Mouse (Mus musculus): ENCODE measurements at regions not wholly inside any gene's neighbourhood (a gene's known extent, or its start where the extent isn't known, plus 50 kb on each side); places are given as distances from the start of the nearest gene placed in this dataset.
A peak's percentile ranks its signal among the peaks of the same experiment; 100 is the strongest.

- H3K9ac ChIP-seq (ENCODE audit: low read depth, low read length) = no peak overlapping the region
- DNase-seq (ENCODE audit: low spot score) (no peak), ATAC-seq (ENCODE audit: low read depth) (no peak)
- H3K4me2 ChIP-seq (ENCODE audit: low read depth, low read length) = no peak overlapping the region
- no peak overlapping the region for H3K27ac ChIP-seq (replicated peaks; ENCODE audit: low read depth, low read length)
- no peak overlapping the region for H3K4me3 ChIP-seq (ENCODE audit: low read depth, low read length)
- no peaks in the 10 kb centered on the region for H3K27me3 ChIP-seq (replicated peaks; ENCODE audit: control insufficient read depth, insufficient read depth, low read length)
- 43% methylated on average over 4 of the region's 4 CpGs for WGBS
- no peaks in the 10 kb centered on the region for H3K9me3 ChIP-seq (ENCODE audit: control insufficient read depth, low read length)
- no peaks in the 10 kb centered on the region for H3K4me1 ChIP-seq (ENCODE audit: control insufficient read depth, insufficient read depth, low read length)
- H3K36me3 ChIP-seq (ENCODE audit: control insufficient read depth, insufficient read depth, low read length) = no peaks in the 10 kb centered on the region
Observed at GRCm38 (mm10) chr12:94580345-94580744, 1111.7 kb upstream of the Flrt2 start.

- 56% methylated on average over 1 of the region's 1 CpGs for WGBS
Observed at GRCm38 (mm10) chr12:94584309-94584708, 1107.7 kb upstream of the Flrt2 start.

GRCm38 (mm10) chr12:94587031-94587430 is 1105.0 kb upstream of the Flrt2 start:
- H3K4me1 ChIP-seq (ENCODE audit: control insufficient read depth, insufficient read depth, low read length) = no peaks in the 10 kb centered on the region
- H3K4me2 ChIP-seq (ENCODE audit: low read depth, low read length) = no peak overlapping the region
- no peaks in the 10 kb centered on the region for H3K9me3 ChIP-seq (ENCODE audit: control insufficient read depth, low read length)
- H3K36me3 ChIP-seq (ENCODE audit: control insufficient read depth, insufficient read depth, low read length) = no peaks in the 10 kb centered on the region
- DNase-seq (ENCODE audit: low spot score) = peak; percentile 18
- ATAC-seq (ENCODE audit: low read depth) = no peak
- H3K27ac ChIP-seq (replicated peaks; ENCODE audit: low read depth, low read length) = no peak overlapping the region
- H3K27me3 ChIP-seq (replicated peaks; ENCODE audit: control insufficient read depth, insufficient read depth, low read length) = no peaks in the 10 kb centered on the region
- no peak overlapping the region for H3K4me3 ChIP-seq (ENCODE audit: low read depth, low read length)
- H3K9ac ChIP-seq (ENCODE audit: low read depth, low read length) = no peak overlapping the region
- WGBS = 59% methylated on average over 4 of the region's 4 CpGs

More at GRCm38 (mm10) chr12:94584309-94584708, 1107.7 kb upstream of the Flrt2 start:
- Histone ChIP-seq H3K4me3 (ENCODE audit: low read depth, low read length) (no peak overlapping the region), H3K4me1 (ENCODE audit: control insufficient read depth, insufficient read depth, low read length) (no peaks in the 10 kb centered on the region), H3K4me2 (ENCODE audit: low read depth, low read length) (no peak overlapping the region), H3K27me3 (replicated peaks; ENCODE audit: control insufficient read depth, insufficient read depth, low read length) (no peaks in the 10 kb centered on the region), H3K9ac (ENCODE audit: low read depth, low read length) (no peak overlapping the region), H3K27ac (replicated peaks; ENCODE audit: low read depth, low read length) (no peak overlapping the region), H3K36me3 (ENCODE audit: control insufficient read depth, insufficient read depth, low read length) (no peaks in the 10 kb centered on the region), H3K9me3 (ENCODE audit: control insufficient read depth, low read length) (no peaks in the 10 kb centered on the region)
- ATAC-seq (ENCODE audit: low read depth) (no peak), DNase-seq (ENCODE audit: low spot score) (no peak)

GRCm38 (mm10) chr12:94588599-94588998 is 1103.4 kb upstream of the Flrt2 start:
- no peak for ATAC-seq (ENCODE audit: low read depth)
- no peak overlapping the region for H3K9ac ChIP-seq (ENCODE audit: low read depth, low read length)

GRCm38 (mm10) chr12:94589033-94589432 is 1103.0 kb upstream of the Flrt2 start:
- Histone ChIP-seq H3K4me1 (ENCODE audit: control insufficient read depth, insufficient read depth, low read length) (no peaks in the 10 kb centered on the region), H3K9me3 (ENCODE audit: control insufficient read depth, low read length) (no peaks in the 10 kb centered on the region), H3K4me3 (ENCODE audit: low read depth, low read length) (no peak overlapping the region), H3K9ac (ENCODE audit: low read depth, low read length) (no peak overlapping the region), H3K36me3 (ENCODE audit: control insufficient read depth, insufficient read depth, low read length) (no peaks in the 10 kb centered on the region), H3K27ac (replicated peaks; ENCODE audit: low read depth, low read length) (no peak overlapping the region), H3K27me3 (replicated peaks; ENCODE audit: control insufficient read depth, insufficient read depth, low read length) (no peaks in the 10 kb centered on the region), H3K4me2 (ENCODE audit: low read depth, low read length) (no peak overlapping the region)
- ATAC-seq (ENCODE audit: low read depth) (no peak), DNase-seq (ENCODE audit: low spot score) (no peak)
- WGBS = 77% methylated on average over 4 of the region's 4 CpGs

More at GRCm38 (mm10) chr12:94588599-94588998, 1103.4 kb upstream of the Flrt2 start:
- H3K27me3 ChIP-seq (replicated peaks; ENCODE audit: control insufficient read depth, insufficient read depth, low read length) = no peaks in the 10 kb centered on the region
- no peak overlapping the region for H3K4me3 ChIP-seq (ENCODE audit: low read depth, low read length)
- no peak overlapping the region for H3K4me2 ChIP-seq (ENCODE audit: low read depth, low read length)
- no peaks in the 10 kb centered on the region for H3K4me1 ChIP-seq (ENCODE audit: control insufficient read depth, insufficient read depth, low read length)
- 69% methylated on average over 4 of the region's 4 CpGs for WGBS
- no peaks in the 10 kb centered on the region for H3K36me3 ChIP-seq (ENCODE audit: control insufficient read depth, insufficient read depth, low read length)
- H3K27ac ChIP-seq (replicated peaks; ENCODE audit: low read depth, low read length) = no peak overlapping the region
- no peaks in the 10 kb centered on the region for H3K9me3 ChIP-seq (ENCODE audit: control insufficient read depth, low read length)
- DNase-seq (ENCODE audit: low spot score) = peak; percentile 14

- Histone ChIP-seq H3K27ac (replicated peaks; ENCODE audit: low read depth, low read length) (no peak overlapping the region), H3K36me3 (ENCODE audit: control insufficient read depth, insufficient read depth, low read length) (no peaks in the 10 kb centered on the region), H3K27me3 (replicated peaks; ENCODE audit: control insufficient read depth, insufficient read depth, low read length) (no peaks in the 10 kb centered on the region), H3K4me1 (ENCODE audit: control insufficient read depth, insufficient read depth, low read length) (no peaks in the 10 kb centered on the region), H3K9ac (ENCODE audit: low read depth, low read length) (no peak overlapping the region), H3K4me2 (ENCODE audit: low read depth, low read length) (no peak overlapping the region), H3K9me3 (ENCODE audit: control insufficient read depth, low read length) (no peaks in the 10 kb centered on the region), H3K4me3 (ENCODE audit: low read depth, low read length) (no peak overlapping the region)
- no peak for ATAC-seq (ENCODE audit: low read depth)
- DNase-seq (ENCODE audit: low spot score) = peak; percentile 40
- WGBS = 73% methylated on average over 1 of the region's 1 CpGs
Observed at GRCm38 (mm10) chr12:94605566-94605965, 1086.5 kb upstream of the Flrt2 start.

GRCm38 (mm10) chr12:94636555-94636954 is 1055.5 kb upstream of the Flrt2 start:
- no peaks in the 10 kb centered on the region for H3K36me3 ChIP-seq (ENCODE audit: control insufficient read depth, insufficient read depth, low read length)
- H3K9me3 ChIP-seq (ENCODE audit: control insufficient read depth, low read length) = no peaks in the 10 kb centered on the region
- no peaks in the 10 kb centered on the region for H3K27me3 ChIP-seq (replicated peaks; ENCODE audit: control insufficient read depth, insufficient read depth, low read length)
- no peaks in the 10 kb centered on the region for H3K4me1 ChIP-seq (ENCODE audit: control insufficient read depth, insufficient read depth, low read length)
- no peak overlapping the region for H3K4me2 ChIP-seq (ENCODE audit: low read depth, low read length)
- DNase-seq (ENCODE audit: low spot score) (no peak), ATAC-seq (ENCODE audit: low read depth) (no peak)
- 76% methylated on average over 1 of the region's 1 CpGs for WGBS
- H3K27ac ChIP-seq (replicated peaks; ENCODE audit: low read depth, low read length) = no peak overlapping the region
- no peak overlapping the region for H3K9ac ChIP-seq (ENCODE audit: low read depth, low read length)
- no peak overlapping the region for H3K4me3 ChIP-seq (ENCODE audit: low read depth, low read length)

- Histone ChIP-seq H3K9ac (ENCODE audit: low read depth, low read length) (no peak overlapping the region), H3K27ac (replicated peaks; ENCODE audit: low read depth, low read length) (no peak overlapping the region), H3K4me3 (ENCODE audit: low read depth, low read length) (no peak overlapping the region), H3K36me3 (ENCODE audit: control insufficient read depth, insufficient read depth, low read length) (no peaks in the 10 kb centered on the region), H3K9me3 (ENCODE audit: control insufficient read depth, low read length) (no peaks in the 10 kb centered on the region), H3K4me1 (ENCODE audit: control insufficient read depth, insufficient read depth, low read length) (no peaks in the 10 kb centered on the region), H3K27me3 (replicated peaks; ENCODE audit: control insufficient read depth, insufficient read depth, low read length) (no peaks in the 10 kb centered on the region), H3K4me2 (ENCODE audit: low read depth, low read length) (no peak overlapping the region)
- ATAC-seq (ENCODE audit: low read depth) = no peak
- DNase-seq (ENCODE audit: low spot score) = no peak
- WGBS = 81% methylated on average over 4 of the region's 4 CpGs
Observed at GRCm38 (mm10) chr12:94640153-94640552, 1051.9 kb upstream of the Flrt2 start.

- H3K27me3 ChIP-seq (replicated peaks; ENCODE audit: control insufficient read depth, insufficient read depth, low read length) = no peaks in the 10 kb centered on the region
- H3K9me3 ChIP-seq (ENCODE audit: control insufficient read depth, low read length) = no peaks in the 10 kb centered on the region
- DNase-seq (ENCODE audit: low spot score) (no peak), ATAC-seq (ENCODE audit: low read depth) (no peak)
- H3K4me1 ChIP-seq (ENCODE audit: control insufficient read depth, insufficient read depth, low read length) = no peaks in the 10 kb centered on the region
- H3K4me2 ChIP-seq (ENCODE audit: low read depth, low read length) = no peak overlapping the region
- no peaks in the 10 kb centered on the region for H3K36me3 ChIP-seq (ENCODE audit: control insufficient read depth, insufficient read depth, low read length)
- no peak overlapping the region for H3K4me3 ChIP-seq (ENCODE audit: low read depth, low read length)
- no peak overlapping the region for H3K27ac ChIP-seq (replicated peaks; ENCODE audit: low read depth, low read length)
- H3K9ac ChIP-seq (ENCODE audit: low read depth, low read length) = no peak overlapping the region
- WGBS = 71% methylated on average over 2 of the region's 2 CpGs
Observed at GRCm38 (mm10) chr12:94645302-94645701, 1046.7 kb upstream of the Flrt2 start.
